Mouse (Mus musculus) cerebellum, adult 8-10 months (tissue): ENCODE results near the gene Git2.
A peak's percentile ranks its signal among the peaks of the same experiment; 100 is the strongest.

Source experiments
- DNase-seq: peaks from one replicate; pipeline ENCODE4 v3.0.0; 2022

Gene Git2

DNA sequence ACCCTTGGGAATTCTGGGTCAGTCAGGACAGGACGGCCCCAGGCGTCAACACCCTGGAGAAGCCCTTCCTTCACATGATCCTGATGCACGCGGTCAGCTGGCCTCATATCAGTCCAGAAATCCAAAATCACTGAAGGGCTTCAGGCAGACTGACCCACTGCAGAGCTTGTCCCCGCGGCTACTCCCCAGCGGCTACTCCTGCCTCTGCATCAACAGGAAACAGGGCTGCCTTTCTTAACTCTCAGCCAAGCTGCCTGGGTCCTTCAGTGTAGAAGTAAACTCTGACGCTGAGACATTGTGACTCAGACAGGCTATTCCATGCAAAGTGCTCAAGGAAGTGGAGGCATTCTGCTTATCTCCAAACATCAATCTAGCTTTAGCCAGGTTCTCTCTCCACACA lies 13.3 kb downstream of the Git2 start:
- no peak for DNase-seq

DNA sequence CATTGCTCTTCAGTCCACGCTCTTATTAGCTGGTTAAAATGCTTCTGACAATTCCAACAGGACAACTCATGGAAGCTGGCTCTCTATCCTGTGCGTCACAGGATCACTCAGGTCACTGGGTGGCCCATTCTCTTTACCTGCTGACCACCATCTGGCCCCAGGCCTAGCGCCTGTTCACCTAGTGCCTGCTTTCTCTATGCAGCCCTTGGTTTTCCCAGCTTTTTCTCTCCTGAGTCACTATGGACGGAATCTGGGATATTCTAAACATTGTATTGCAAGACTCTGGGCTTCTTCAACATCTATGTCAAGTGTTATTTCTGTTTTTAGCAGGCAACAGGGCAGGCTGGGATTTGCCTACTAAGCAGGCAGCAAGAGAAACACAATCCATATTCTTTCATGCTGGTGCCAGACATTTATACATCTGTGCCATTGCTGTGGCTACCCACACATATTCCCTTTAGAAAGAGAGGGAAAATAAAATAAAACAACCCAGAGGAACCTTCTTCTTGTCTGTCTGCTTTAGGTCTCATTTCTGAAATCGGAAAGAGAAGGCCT lies 15.7 kb downstream of the Git2 start:
- DNase-seq: no peak

DNA sequence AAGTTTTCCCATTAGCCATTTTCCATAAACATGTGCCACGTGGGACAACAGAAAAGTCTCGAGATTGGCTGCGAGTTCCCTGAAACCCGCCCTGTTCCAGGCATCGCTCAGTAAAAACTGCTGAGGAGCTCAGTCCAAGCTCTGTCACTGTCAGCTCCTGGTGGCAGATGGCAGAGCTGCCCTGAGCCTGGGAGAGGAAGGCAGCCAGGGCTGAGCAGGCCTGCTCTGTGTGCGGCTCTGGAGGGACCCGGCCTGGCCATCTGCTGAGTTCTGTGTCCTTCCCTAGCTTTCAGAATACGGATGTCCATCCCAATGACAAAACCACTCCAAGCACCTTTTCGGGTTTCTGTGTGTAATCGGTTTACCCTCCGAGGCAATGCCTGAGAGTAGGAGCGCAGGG lies 21.9 kb downstream of the Git2 start:
- peak; percentile 91 for DNase-seq

DNA sequence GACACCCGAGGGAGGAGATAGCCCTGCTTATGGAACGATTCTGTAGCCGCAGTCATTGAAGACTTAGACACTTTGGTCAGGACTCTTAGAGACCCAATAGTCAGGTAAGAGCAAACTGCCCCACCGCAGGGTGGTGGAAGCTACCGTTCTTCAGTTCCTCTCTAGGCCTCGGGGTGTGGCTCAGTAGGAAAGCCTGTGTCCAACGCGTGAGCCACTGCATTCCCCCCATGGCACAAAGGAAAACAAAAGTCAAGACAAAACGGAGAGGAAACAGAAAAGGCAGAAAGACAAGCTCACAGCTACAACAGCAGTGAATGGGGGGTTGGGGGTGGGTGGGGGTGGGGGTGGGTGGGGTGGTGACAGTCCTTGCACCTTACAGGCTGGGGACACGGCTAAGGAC lies 22.9 kb downstream of the Git2 start:
- no peak for DNase-seq

DNA sequence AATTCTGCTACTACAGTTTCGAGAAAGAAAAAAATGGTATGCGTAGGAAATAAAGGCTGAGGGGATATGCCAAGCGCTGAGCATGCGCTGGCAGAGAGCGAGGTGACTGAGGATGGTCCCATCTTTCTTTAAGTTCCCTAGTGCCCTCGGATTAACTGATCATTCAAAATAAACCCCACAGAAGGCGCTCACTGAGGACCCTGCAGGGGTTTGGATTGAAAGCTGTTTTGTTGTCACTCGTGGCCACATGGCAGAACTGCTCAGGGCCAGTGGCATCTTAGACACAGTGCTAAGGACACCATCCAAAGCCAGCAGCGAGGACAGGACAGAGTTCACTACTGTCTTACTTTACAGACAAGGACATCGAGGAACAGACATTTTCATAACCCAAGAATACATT lies 25.0 kb downstream of the Git2 start:
- DNase-seq: no peak

DNA sequence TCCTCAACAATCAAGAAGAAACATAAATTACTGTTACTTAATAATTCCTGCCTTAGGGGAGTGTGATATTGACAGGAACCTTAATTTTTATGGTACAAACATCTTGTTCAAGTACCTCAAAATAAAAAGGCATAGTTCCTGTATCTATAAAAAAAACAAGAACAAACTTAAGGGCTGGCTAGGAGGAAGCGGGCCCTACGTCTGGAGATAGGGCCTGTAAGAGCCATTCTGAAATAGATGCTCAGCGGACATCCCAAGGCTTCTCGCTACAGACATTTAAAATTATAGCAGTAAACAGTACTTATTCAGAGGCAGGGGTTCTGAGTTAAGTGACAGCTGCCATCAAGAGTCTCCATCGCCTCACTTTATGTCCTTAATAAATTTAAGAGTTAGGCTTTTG lies 27.8 kb downstream of the Git2 start:
- no peak for DNase-seq

DNA sequence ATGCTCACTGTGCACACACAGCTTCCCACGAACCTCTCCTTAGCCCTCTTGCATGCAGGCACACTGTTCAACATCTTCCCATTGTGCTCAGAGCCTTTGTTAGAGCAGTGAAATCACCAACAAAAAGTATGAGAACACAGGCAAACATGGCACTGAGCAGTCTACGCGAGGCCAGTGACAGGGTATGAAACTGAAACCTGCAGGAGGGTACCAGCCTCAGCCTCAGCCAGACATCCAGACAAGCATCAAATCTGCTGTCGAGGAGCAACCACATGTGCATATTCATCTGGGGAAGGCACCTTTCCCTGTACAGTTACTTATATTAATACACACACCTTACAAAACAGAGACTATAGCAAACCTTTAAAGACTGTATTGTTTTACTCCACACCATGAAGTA lies 28.4 kb downstream of the Git2 start:
- DNase-seq: no peak

DNA sequence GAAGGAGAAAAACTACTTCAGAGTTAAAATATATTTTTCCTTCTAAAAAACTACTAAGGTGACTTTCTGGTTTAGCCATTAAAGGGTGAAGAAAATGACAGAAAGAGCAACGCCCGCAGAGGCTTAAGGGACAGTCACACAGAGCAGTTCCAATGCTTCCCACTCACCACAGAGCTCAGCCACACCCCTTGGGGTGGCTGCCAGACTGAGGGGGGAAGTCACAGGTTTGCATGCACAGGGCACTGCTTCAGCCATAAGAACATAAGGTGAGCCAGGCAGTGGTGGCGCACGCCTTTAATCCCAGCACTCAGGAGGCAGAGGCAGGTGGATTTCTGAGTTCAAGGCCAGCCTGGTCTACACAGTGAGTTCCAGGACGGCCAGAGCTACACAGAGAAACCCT lies 29.7 kb downstream of the Git2 start:
- DNase-seq: no peak

DNA sequence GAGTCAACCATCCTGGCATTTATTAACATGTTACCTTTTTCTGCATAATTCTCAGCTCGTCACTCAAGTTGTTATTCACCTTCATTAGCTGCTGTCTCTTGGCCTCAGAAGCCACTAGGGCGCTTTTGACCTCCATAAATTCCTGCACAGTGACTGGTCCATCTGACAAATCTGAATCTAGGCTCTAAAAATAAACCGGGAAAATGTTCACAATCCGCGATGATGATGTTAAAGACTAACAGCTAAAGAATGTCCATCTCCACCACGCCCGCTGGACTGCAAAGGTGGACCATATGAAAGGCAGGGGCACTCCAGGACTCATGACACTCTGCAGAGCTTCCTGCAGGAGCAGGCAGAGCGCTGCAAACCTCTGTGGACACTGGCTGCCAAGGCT lies 31.6 kb downstream of the Git2 start:
- no peak for DNase-seq

DNA sequence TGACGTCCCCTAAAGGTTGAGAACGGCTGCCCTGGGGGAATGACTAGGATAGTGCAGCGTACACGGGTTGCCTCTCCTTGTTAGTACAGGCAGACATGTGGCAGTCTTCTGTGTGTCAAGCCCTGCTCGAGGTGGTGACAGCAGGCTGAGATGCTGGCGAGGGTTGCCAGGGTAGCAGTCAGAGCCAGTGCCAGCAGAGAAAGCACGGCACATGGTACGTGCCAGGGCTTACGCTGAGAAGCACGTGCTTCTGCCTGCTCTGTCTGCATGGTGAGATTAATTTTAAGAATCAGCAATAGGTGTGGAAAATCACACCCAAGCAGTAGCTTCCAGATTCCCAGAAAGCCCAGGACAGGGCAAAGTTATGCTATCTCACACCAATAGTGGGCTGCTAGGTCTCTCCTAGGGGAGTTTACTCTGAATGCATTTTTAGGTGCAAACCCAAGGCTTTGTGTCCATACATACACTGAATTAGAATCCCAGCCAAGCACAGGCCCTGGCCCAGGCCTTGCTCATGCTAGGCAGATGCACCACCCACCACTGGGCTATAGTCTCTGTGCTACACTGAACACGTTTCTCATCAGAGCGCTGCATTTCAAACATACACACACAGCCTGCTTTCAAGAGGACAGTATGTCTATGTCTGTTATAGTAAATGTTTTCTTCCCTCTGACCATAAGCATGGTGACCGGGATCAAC lies 32.2 kb downstream of the Git2 start:
- DNase-seq: no peak

DNA sequence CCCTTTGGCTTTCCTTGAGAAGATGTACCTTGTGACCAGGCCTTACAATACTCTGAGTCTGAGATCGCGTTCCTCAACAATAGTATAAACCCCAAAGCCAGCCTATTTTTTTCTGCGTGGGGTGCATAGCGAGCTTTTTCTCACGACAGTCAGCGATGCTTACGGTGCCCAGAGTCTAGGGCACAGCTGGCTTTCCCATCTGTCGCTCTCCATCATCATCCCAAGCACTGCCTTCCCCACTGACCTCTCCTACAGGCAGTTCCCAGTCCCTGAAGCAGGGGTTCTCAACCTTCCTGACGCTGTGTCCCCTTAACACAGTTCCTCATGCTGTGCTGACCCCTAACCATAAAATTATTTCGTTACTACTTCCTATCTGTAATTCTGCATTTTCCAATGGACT lies 32.7 kb downstream of the Git2 start:
- DNase-seq: no peak

DNA sequence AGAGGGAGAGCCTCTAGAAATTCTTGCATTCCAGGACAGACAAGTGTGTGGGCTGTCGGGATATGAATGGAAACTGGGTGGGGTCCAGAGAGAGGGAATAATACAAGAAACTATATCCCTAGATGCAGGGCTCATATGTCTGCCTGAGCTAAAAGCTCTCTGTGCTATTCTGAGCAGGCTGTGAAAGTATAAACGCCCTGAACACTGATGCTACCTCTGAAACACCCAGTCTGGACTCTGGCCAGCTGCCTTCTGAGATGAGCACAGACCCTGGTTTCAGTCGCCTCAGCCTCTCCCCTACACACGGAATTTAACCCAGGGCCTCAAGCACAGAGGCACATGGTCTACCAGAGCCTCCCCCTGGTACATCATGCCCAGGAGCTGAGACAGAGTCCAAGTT lies 34.7 kb downstream of the Git2 start:
- no peak for DNase-seq

DNA sequence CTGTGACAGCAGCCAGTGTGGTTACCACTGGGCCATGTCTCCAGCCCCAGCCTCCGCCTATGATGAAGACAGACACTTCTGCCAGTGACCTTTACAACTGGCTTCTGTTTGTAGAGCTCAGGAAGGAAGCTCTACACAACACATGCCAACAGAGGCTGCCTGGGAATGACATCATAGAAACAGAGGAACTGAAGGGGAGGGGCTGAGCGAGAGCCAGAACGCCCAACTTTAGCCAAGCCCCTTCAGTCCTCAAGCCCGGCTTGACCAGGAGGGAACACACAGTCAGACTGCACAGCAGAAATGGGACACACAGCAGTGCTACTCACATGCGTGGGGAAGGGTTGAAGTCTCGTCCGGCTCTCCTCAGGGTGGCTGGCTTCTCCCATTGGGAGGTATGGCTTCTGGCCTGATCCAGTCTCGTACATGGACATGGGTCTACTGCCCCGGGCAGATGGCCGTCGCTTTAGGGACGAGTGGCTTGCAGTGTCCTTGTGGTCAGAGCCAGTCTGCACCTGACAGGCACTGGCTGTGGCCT lies 36.5 kb downstream of the Git2 start:
- peak; percentile 52 for DNase-seq

DNA sequence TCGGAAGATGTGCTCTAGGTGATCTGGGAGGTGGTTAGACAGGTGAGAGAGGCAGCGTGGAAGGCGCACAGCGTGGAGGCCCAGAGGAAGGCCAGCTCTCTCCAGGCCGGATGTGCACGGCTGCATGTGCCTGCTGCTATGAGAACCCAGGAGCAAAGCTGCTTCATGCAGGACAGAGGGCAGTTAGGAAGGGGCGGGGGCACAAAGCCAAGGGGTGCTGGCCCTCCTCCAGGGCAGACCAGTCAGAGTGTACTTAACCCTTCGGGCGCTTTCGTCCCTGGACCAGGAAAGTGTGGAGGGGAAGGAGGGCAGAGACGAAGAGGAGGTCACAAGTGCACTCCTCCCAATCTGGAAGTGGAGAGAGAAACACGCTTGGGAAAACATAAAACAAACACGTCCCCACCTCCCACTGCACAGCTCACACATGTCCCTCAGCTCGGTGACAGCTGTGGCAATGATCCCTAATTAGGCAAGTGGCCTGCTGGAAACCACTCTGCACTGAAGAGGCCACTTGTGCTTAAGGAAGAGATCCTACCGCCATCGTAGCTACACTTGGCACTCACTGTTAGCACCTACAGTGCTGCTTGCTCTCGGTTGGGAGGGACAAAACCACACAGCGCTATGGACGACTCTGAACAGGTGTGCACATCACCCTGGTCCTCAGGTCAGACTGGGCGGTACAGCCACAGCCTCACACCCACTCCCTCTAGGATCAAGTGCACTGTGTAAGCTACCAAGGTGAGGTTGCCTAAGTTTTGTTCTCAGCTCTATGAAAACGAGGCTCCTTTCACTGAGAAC lies 38.0 kb downstream of the Git2 start:
- DNase-seq: no peak

DNA sequence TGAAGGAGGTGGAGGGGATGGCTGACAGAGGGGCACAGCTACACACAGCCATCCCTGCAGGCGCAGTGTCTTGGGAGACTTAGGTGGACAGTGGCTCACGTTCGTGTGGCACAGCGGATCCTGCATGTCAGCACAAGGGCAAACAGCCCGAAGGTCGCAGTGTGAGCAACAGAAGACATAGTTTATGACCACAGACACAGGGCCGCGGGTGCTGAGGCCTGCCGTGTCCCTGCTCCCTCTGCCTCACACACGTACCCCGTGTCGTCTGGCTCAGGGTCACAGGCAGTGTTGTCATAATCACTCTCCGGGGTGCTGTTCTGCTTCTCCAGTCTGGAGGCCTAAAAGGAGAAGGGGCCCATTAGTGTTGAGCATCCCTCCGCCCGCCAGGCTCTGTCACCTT lies 41.7 kb downstream of the Git2 start:
- DNase-seq: no peak

DNA sequence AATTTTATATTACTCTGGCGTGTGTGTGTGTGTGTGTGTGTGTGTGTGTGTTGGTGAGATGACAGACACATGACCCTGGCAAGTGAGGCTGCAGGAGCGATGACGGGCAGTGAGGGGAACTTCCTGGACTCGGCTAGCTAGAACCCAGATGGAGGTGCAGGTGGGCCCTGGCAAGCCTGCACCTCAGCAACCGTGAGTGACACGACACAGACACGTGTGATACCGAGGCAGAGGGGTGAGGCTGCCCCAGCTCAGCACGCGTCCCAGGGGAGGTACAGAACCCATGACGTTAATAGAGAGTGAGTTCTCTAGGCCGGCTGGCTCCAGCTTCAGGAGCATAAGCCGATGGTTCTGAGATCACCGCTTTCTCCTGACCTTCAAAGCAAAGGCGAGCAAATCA lies 43.3 kb downstream of the Git2 start:
- DNase-seq: no peak

DNA sequence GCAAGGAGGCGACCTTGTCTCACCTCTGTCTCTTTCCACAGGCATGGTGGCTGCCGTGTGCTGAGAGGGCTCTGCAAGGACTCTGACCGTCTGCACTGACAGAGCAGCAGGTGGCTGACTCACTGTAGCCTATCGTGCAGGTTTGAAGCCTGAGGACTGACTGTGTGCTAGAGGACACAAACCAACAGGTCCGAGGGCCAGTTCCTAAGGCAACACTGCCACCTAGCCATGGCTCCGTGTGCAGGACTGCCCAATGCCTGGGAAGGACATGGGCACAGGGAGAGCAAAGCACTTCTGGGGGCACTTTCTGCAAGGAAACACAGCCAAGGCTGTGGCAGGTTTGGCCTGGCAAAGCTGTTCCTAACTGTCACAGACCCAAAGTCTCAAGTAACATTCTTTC lies 43.8 kb downstream of the Git2 start:
- DNase-seq: no peak

DNA sequence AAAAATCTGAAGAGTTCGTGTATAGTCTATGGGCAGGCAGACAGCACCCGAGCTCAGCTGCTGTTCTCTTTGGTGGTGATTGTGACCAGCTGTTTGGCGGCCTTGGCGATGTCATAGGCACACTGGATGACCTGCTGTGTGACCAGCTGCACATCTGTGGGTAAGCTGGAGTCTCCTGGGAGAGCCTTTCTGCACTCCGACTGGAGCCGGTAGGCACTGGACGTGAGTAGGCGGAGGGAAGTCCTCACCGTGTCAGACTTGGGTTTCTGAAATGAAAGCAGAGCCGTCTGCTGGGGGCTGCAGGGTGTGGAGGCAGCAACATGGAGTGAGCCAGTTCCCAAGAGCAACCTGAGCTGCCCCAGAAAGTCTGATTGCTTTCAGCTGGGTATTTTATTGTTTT lies 45.2 kb downstream of the Git2 start:
- DNase-seq: no peak

DNA sequence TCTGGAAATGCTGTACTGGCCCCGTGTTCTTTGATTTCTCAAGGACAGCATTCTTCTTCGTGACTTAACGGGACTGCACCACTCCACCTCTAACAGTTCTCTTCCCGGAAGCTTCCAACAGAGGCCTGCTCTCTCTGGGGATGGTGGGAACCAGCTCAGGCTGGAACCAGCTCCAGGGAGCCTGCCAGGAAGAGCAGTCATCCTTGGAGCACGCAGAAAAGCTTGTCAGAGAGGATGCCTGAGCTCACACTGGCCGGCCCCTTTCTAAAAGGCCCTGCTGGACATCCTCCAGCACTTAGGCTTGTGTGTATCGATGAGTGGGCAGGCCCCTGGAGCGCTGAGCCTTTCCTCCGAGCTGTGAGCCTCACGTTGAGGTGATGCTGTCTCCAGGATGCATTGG lies 47.2 kb downstream of the Git2 start:
- no peak for DNase-seq

DNA sequence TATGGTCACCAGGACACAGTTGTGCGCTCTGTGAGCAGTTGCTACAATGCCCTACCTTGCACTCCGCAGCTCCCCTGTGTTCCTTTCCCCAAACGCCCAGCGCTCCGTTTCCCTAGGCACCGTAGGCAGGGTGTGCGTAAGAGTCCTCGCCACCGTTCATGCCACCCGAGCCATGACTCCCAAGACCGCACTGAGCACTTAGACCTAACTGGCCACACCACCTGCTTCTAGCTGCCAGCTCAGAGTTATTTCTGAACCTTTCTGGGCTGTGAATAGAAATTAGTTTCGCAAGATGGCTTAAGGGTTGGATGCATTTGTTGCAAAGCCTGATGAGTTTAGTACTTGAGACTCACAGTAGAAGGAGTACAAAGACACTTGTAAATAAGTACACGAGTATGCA lies 52.5 kb downstream of the Git2 start:
- DNase-seq: no peak

DNA sequence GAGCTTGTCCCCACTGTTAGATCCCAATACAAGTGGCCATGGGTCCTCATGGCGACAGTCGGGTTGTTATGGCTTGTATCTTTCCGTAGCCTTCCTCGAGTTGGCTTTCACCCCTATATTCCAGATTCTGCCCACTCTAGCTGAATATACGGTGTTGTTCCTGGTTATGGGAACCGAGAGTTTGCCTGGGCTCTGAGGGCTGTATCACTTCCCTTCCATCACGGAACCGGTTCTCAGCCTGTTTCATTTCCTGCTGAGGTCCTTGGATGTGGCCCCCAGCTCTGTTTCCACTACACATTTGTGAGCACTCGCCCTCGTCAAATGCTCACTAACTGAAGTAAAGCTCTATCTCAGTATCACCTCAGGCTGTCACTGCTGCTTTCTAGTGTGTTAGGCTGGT lies 53.3 kb downstream of the Git2 start:
- DNase-seq: no peak

DNA sequence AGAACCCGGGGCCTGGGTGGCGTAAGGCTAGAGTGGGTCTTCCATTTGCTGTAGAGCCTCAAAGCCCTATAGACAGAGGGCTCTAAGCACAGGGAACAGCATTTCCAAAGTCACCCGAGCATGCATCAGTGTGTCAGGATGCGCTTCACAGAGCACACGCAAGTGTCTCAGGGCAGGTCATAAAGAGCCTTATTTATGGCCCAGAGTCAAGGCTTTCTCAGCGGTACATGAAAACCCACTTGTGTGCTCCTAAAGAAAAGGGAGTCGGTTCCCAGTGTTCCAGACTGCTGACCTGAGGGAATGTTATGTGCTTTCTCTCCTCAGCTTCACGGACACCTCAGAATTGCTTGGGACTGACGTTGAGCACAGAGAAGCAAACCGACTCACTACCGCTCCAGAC lies 54.5 kb downstream of the Git2 start:
- no peak for DNase-seq

DNA sequence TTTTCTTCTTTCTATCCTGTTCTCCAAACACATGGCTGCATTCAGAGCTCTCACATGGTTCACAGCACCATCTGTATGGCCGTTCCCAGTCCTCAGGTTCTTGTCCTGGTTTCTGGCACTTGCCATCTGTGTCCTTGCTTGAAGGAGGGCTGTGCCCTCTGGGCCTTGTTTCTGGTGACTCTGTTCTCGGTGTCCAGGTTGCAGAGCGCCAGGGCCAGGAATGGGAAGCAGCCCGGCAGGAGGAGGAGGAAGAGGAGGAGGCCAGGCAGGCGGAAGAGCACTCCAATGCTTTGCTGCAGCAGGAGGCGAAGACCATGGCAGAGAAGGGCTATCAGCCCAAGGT lies 55.4 kb downstream of the Git2 start:
- no peak for DNase-seq
